Mouse (Mus musculus) gastrocnemius, adult 2 months (tissue): ENCODE results near the gene Kcnip1. TPM values are rescaled to one million over a fixed set of nuclear protein-coding genes. Genes with fewer than 3 reads are reported as not detected.

Source experiments
- DNase-seq: peaks from one replicate; pipeline ENCODE4 v3.0.0; 2022
- H3K27ac ChIP-seq: fragments of 200-600 bp; 2 replicates; pipeline ENCODE4 v1.8.1; 2022; ENCODE audit warnings: mild to moderate bottlenecking
- H3K4me3 ChIP-seq: fragments of 200-600 bp; 2 replicates; pipeline ENCODE4 v1.8.1; 2022; ENCODE audit warnings: mild to moderate bottlenecking, moderate library complexity
- CTCF ChIP-seq: fragments of 200-600 bp; IDR thresholded peaks from 2 replicates; pipeline ENCODE4 v1.8.1; 2022; ENCODE audit warnings: antibody characterized with exemption, mild to moderate bottlenecking, moderate library complexity
- intact Hi-C: fragments of 180-260 bp; cut with DNase I; formaldehyde crosslinking; loops from one replicate; pipeline ENCODE4 v1.15.1; 2025
- total RNA-seq, 2 experiments: library from RNA; stranded (reverse); gene quantifications; 2 replicates each; pipeline ENCODE4 v1.2.3; 2021

Kcnip1 gene
- total RNA-seq, 2 experiments from 2014 or later: not detected

DNA sequence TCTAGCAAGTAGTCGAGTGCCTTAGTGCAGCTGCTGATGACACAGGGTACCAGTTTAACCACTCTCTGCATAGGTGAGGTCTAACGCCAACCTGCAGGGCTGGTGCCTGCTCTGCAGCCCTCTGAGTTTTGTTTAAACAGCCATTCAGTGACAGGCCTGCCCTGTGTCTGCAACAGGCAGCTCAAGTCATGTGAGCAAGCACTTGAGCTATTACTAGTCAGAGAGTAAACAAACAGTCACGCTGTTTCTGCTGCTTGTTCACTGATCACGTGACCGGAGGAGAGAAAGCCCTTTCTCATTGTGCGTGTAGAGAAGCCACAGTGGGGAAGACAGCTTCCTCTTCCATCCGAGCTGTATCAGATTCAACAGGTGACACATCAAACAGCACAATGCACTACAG lies 248.5 kb downstream of the Kcnip1 start:
- no peak for DNase-seq
- Histone ChIP-seq H3K27ac (no peak overlapping the region), H3K4me3 (no peak overlapping the region)
- intact Hi-C loops: no loop called here
- TF ChIP-seq CTCF: no peak

DNA sequence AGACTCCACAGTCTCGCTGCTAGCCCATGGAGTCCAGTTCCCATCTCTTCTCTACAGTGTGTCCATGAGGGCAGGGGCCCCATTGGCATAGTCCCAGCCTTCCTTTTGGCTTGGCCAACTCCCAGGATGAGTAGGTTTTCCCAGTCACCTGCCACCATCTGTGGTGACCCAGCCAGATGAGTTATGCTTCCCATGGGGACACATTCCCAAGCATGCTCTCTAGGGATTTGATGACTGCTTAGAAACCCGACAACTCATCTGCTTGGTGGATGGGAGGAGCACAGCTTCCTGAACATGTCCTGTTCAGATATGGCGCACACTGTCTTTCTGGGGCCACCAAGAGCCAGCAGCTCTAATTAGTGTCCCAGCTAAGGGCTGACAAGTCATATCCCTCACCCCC lies 252.8 kb downstream of the Kcnip1 start:
- no peak for TF ChIP-seq CTCF
- Histone ChIP-seq H3K27ac (no peak overlapping the region), H3K4me3 (no peak overlapping the region)
- intact Hi-C loops: no loop called here
- DNase-seq: no peak

DNA sequence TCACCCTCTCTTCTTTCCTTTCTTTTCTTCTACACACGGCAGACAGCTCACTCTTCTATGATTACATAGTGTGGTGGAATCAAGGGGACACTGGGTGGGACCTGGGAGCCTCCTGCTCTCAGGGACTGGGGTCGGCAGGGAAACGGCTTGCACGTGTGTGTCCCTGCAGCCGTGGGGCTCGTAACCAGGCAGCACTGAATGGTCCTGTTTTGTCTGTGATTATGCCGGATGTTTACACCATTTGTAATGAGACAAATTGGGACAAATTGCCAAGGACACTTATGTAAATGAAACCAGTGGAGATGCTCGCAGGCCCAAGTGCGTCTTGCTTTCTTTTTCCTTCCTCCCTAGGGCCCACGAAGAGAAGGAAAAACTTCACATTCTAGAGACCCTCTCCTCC lies 256.5 kb downstream of the Kcnip1 start:
- intact Hi-C loops: no loop called here
- Histone ChIP-seq H3K27ac (no peak overlapping the region), H3K4me3 (no peak overlapping the region)
- no peak for DNase-seq
- TF ChIP-seq CTCF: no peak

DNA sequence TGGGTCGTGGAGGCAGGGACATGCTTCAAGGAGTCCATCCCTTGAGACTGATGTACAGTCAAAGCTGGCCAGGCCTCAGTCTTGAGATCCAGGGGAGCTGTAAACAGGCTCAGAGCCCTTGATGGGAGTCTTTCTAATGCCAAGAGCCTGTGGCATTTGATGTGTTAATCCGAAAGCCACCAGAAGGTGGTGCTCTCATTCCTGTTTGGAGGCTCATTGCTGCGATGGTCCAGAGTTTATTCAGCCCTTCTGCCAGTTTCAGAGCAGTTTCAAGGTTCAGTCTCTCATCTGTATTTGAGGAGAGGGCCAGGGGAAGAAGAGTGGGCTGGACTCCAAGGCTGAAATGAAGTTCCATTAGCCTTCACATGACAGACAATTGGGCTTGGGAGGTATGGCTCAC lies 259.7 kb downstream of the Kcnip1 start:
- DNase-seq: peak; percentile 54
- intact Hi-C loops: loop anchor here (1.0 kb wide), 1 partner anchor 184 kb away; no protein-coding TSS in a partner anchor
- peak; percentile 72 for TF ChIP-seq CTCF

DNA sequence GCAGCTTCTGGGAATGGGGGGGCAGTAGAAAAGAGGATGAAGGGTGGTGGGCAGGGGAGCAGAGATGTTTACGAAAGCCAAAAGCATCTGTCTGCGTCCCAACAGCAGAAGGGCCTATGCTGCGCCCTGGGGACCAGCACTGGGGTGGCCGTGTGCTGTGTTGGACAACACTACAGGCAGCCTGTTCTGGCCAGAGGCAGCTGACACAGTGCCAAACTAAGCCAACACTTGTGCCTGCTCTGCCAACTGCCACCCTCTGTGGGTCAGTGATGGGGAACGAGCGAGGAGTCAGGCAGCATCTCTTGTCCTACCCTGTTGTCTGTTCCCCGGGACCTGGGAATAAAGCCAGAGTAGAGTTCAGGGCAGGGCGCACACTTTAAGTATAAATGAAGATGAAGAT lies 260.6 kb downstream of the Kcnip1 start:
- no peak for TF ChIP-seq CTCF
- Histone ChIP-seq H3K4me3 (no peak overlapping the region), H3K27ac (no peak overlapping the region)
- no peak for DNase-seq
- intact Hi-C loops: no loop called here

More for the DNA sequence above, 259.7 kb downstream of the Kcnip1 start:
- Histone ChIP-seq H3K27ac (no peak overlapping the region), H3K4me3 (no peak overlapping the region)

DNA sequence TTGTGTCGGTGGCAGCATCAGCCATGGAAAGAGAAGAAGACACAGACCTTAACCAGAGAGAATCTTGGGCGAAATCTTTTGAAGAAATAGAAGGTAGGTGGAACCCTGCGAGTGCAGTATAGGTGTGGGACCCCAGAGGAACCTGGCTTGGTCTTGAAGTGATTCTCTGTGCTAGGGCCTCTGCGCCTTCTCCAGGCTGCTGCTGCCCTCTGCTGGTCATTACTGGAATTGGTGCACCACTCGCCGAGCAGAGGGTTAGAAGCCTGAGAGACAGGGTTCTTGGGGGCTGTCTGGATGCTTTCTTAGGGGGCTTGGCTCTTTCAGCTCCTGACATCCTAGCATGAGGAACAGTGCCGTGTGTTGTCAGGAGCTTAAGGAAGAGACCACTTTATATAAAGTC lies 271.7 kb downstream of the Kcnip1 start:
- intact Hi-C loops: loop anchor here (5.0 kb wide), 1 partner anchor 544 kb away; no protein-coding TSS in a partner anchor
- peak; percentile 55 for DNase-seq
- H3K4me3 ChIP-seq: no peak overlapping the region
- H3K27ac ChIP-seq: no peak overlapping the region
- TF ChIP-seq CTCF: peak; percentile 81

DNA sequence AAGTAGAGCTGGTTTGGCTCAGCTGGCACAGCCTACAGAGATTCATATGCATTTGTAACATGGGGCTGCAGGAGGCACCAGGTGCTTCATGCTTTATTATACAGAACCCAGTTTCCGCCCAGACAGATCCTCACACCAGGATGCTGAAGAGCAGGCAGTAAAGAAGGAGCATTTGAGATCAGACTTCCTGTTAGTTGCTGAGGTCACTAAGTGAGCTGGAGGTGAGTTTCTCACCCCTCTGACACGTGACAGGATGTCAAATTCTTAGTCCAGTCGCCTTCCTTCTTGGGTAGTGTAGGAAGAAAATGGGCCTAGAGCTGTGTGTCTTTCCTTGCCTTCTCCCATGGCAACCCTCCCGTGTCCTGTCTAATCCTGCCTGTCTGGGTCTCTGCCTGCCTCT lies 286.2 kb downstream of the Kcnip1 start:
- intact Hi-C loops: no loop called here
- H3K4me3 ChIP-seq: no peak overlapping the region
- H3K27ac ChIP-seq: no peak overlapping the region
- TF ChIP-seq CTCF: no peak
- DNase-seq: no peak

DNA sequence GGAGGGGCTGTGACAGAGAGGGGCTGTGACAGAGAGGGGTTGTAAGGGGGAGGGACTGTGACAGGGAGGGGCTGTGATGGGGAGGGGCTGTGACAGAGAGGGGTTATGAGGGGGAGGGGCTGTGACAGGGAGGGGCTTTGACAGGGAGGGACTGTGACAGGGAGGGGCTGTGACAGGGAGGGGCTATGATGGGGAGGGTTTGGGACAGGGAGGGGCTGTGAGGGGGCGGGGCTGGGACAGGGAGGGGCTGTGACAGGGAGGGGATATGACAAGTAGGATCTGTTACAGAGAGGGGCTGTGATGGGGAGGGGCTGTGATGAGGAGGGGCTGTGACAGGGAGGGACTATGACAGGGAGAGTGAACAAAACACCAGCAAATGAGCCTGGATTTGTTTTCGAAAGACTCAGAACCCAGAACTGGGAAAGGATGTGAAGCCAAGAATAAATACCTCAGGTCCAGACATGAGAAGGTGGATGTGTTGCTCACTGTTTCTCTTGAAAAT lies 290.9 kb downstream of the Kcnip1 start:
- TF ChIP-seq CTCF: no peak
- intact Hi-C loops: no loop called here
- Histone ChIP-seq H3K4me3 (no peak overlapping the region), H3K27ac (no peak overlapping the region)
- DNase-seq: no peak

DNA sequence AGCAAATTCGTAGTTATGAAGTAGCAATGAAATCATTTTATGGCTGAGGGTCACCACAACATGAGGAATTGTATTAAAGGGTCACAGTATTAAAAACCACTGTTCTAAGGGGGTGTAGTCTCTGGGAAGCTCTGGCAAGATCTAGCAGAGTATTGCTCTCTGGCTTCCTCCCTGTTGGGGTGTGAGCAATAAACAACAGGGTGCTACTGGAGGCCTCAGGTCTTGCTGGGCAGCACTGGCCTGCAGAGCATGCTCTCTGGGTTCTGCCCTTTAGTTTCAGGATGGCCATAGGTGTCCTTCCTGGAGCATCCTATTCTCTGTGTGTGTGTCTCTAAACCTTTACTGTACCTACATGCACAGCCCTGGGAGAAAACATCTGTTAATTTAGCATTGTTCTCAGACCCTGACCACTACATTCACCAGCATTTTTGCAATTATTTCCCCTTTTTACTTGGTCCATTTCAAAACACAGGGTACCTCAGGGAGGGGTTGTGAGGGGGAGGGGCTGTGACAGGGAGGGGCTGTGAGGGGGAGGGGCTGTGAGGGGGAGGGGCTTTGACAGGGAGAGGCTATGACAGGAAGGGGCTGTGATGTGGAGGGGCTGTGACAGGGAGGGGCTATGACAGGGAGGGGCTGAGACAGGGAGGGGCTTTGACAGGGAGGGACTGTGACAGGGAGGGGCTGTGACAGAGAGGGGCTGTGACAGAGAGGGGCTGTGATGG lies 291.6 kb downstream of the Kcnip1 start:
- intact Hi-C loops: no loop called here

DNA sequence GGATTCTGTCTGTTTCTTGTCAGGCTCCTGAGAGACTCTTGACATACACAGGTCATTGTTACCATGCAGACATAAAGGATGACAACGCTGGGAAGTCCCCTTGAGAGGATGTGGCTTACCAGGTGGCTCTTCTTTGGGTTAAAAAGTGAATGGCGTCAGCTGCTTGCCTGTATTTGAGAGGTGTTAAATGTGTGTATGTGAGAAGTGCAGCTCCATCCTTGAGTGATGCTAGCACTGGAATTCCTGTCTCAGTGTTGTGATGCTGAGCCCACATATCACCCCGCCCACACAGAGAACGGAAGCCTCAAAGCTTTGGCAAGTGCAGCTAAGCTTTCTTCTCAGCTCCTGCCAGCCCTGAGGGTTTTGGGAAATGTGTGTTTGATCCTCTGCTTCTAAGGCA lies 292.2 kb downstream of the Kcnip1 start:
- intact Hi-C loops: no loop called here
- TF ChIP-seq CTCF: no peak
- Histone ChIP-seq H3K4me3 (no peak overlapping the region), H3K27ac (no peak overlapping the region)
- DNase-seq: no peak

More for the DNA sequence above, 291.6 kb downstream of the Kcnip1 start:
- DNase-seq: no peak
- no peak for TF ChIP-seq CTCF
- no peak overlapping the region for H3K27ac ChIP-seq
- H3K4me3 ChIP-seq: no peak overlapping the region

DNA sequence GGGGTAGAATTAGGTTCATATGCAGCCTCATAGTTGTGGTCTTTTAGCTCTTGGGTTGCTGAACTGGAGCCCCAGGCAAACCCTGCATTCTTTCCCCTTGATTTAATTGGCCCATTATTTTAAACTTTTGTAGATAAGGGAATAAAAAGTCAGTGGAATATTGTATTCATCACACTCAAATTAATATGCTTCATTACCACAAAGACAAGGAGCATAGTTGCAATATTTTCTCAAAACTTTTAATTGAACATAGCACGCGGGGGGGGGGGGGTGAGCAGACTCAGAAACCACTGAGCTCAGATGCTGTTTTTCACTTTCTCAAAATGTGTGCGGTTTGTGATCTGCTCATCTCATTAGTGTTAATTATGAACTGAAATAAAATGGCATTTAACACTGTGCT lies 302.8 kb downstream of the Kcnip1 start:
- no peak overlapping the region for H3K27ac ChIP-seq
- H3K4me3 ChIP-seq: no peak overlapping the region
- no peak for TF ChIP-seq CTCF
- intact Hi-C loops: no loop called here
- no peak for DNase-seq

DNA sequence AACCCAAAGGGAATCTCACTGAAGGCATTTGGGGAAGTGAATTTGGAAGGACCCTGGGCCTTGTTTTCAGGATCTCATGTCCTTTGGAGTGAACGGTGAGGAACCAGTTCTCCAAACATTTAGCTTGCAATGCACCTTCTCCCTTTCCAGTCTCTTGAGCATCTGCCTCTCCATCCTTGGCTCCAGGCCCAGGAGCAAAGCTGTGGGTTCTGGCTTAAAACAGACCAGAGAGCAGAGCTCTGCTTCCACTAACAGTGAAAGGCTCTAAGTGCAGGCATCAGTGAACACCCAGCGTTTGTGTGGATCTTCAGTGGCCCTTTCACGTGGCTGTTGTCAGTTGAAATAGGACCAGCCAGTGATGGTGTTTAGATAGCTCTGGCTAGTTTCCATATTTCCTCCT lies 307.0 kb downstream of the Kcnip1 start:
- intact Hi-C loops: no loop called here
- TF ChIP-seq CTCF: no peak
- Histone ChIP-seq H3K4me3 (no peak overlapping the region), H3K27ac (no peak overlapping the region)
- DNase-seq: no peak

DNA sequence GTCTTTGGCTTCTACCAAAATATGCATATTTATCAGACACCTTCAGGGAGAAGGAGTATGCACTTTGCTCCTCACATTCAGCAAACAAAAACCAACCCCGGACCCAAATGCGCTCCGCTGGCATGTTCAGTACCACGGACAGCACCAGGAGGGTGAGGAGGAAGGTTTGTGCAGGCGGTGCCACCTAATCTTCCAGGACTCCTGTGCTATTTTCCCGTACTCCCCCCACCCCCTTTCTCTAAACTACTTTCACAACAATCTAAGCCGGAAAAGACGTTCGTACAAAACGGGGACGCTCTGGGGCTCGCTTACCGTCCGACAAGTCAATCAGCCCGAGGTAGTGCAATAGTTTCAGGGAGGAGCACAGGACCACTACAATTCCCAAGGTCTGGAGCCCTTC lies 312.8 kb downstream of the Kcnip1 start:
- intact Hi-C loops: no loop called here
- DNase-seq: peak; percentile 26
- no peak overlapping the region for H3K4me3 ChIP-seq
- no peak for TF ChIP-seq CTCF
- H3K27ac ChIP-seq: no peak overlapping the region
